Mouse (Mus musculus) kidney, postnatal 14 days (tissue): ENCODE results near the gene Gnat1.
A peak's percentile ranks its signal among the peaks of the same experiment; 100 is the strongest.

Experiments
- DNase-seq: peaks from one replicate; pipeline ENCODE4 v3.0.0; 2022; ENCODE audit warnings: mixed read lengths

Gene Gnat1

DNA sequence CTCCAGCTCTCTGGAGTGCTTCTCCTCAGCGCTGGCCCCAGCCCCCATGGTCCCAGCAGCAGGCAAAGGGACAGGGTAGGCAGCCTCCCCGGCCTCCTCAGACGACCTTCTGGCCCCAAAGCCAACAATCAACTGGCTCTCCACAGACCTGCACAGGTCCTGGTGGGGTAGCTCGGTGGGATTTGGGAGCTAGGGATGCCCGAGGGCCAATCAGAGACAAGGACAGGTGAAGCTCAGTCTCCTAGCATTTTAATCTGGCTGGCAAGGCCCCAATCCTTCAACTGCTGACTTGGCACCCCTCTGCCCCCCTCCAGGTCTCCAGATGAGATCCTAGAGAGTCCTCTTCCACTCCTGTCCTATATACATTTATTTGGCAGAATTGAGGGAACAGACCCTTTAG is at the start of gene Gnat1:
Gnat1 (minus strand) TSS at position 212 of the 400 bp plus-strand sequence.
- DNase-seq, result no peak

DNA sequence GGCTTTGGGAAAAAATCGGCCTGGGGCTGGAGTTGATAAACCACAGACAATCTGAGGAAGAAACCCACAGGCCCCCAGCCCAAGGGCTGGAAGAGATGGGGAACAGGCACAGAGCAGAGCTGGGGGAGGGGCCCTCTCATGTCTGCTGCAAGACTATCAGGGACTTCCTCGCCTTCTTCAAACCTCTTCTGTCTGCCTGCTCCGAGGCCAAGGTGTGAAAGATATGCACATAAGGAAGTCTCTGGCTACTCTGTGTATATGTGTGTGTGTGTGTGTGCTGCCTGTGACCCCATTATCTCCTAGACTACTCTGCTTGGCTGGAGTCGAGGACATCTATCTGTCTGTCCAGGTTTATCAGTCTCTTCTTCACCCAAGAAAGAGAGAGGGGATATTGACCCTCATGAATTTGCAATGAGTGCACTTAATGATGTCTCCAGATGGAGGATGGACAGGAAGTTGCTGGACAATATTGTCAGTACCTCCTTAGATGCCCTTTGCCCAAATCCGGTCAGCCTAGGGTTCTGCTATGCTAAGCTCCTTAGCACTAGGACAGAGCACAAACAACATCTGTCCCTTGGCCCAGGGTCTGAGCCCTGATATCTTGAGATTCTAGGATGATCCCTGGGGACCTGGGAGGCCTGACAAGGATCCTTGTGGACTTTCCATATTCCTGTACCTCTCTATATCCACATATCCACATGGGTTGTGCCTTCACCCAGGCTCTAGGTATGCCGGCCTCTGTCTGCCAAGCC is 49.6 kb upstream of the Gnat1 start:
- no peak for DNase-seq

- DNase-seq, result no peak
These were observed 47.5 kb upstream of the Gnat1 start for GRCm38 (mm10) chr9:107727041-107727440.

DNA sequence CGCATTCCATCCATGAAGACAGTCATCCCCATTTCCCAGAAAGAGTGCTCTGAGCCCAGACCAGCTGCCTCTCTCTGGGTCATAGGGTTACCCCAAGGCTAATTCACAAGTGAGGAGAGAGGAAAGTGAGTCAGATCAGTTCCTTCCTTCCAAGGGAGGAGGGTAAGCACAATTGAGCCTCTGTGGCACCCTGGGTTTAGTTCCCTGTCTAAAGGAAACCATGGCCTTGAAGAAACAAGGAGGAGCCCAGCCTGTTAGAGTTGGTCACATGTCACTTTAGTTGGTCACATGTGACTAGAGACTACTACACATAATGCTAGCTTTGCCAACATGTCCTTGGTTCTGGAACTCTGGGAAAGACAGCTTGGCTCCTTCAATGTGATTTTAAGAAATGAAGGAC is 45.3 kb upstream of the Gnat1 start:
- no peak for DNase-seq

DNA sequence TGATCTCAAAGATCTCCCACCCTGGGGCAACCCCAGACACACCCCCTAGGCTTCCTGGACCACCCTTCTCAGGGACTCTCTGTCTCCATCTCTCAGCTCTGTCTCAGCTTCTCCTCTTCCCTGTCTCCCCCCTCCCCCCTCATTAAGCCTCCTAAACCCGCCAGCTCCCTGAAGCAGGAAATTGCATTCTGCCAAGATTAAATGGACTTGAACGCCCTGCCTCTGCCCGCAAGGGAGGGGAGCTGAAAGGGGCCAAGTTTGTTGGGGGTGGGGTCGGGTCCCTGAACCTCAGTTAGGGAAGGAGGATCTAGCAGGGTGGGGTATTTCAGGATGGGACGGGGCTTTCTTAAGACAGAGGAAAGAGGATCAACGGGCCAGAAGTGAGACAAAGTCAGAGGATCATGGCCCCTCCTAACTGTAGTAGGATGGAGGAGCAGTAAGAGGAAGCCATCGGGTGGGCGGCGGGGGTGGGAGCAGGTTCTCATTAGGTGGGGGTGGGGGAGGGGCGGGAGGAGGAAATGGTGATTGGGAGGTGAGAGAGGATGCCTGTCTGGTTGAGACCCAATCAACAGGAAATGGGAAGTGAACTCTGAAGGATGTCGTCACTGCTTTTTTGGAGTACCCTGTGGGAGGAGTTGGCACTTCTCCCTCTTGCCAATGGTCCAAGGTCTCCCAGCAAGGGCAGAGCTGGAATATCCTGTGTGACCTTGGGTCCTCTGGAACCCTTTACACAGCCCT is 44.5 kb upstream of the Gnat1 start:
- peak; percentile 80 for DNase-seq

GRCm38 (mm10) chr9:107723292-107723691 is 43.8 kb upstream of the Gnat1 start:
- no peak for DNase-seq

- DNase-seq, result no peak
These were observed 39.4 kb upstream of the Gnat1 start for GRCm38 (mm10) chr9:107718781-107719540.

DNA sequence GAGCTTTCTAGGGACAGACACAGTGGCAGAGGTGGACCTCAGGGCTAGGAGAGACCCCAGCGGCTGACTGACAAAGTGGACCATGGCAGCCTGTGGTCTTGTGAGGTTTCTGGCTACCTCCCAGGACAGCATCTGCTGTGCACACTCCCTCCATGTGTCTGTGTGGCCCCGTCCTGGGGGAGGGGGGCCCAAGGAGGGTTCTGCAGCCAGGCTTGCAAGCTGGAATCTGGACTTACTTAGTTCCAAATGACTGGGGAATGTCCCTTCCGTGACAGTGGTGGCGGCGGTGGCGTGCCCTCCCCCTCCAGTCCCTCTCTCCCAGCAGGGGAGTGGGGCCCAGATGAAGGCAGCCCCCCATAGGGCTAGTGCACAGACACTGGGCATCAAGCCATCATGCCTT is 37.4 kb upstream of the Gnat1 start:
- DNase-seq, result no peak

DNA sequence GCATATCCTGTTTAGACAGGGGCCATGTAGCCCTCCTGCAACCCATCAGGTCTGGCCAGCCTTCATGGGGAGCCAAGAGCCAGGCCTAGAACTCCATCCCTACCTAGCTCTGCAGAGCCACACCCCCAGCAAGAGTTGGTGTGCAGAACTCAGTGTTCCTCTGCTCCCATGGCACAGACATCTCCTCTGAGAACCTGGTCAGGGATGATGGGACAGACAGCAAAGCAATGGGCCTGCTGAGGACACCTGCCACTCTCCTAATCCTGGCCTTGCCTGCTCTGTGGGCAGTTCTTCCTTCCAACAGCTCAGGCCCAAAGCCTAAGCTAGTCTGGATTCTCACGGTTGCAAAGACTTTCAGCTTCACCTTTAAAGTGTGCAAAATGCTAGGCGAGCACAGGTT is 36.1 kb upstream of the Gnat1 start:
- DNase-seq, result no peak

DNA sequence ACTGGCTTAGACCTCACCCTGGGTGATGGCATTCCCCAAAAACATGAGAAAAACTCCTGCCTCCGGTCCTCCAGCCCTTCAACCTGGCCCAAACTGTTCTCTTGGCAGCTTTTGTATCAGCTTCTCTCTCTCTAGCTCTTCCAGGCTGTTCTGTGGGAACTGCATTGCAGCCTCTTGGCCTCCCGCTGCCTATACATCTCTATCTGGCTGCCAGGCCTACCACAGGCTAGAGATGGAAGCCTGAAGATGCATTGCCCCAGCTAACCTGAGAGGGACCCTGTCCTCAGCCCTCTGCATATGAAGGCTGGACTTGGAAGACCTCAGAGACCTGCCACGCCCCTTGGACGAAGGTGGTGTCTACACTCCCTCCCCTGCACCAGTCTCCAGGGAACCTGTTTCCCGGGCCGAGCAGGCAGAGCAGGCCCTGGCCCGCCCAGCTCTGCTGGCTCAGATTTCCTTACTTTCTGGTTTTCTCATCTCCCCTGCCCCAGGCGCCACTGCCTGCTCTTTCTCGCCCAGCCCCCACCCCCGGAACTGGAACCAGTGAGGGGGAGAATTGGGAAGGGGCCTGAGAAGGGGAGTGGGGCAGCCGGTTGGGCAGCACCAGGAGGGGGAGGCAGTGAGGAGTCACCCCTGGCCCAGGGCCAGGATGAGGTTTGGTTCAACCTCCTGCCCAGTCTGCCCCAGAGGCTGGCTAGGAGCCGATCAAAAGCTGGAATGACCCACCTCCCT is 34.9 kb upstream of the Gnat1 start:
- peak; percentile 80 for DNase-seq

DNA sequence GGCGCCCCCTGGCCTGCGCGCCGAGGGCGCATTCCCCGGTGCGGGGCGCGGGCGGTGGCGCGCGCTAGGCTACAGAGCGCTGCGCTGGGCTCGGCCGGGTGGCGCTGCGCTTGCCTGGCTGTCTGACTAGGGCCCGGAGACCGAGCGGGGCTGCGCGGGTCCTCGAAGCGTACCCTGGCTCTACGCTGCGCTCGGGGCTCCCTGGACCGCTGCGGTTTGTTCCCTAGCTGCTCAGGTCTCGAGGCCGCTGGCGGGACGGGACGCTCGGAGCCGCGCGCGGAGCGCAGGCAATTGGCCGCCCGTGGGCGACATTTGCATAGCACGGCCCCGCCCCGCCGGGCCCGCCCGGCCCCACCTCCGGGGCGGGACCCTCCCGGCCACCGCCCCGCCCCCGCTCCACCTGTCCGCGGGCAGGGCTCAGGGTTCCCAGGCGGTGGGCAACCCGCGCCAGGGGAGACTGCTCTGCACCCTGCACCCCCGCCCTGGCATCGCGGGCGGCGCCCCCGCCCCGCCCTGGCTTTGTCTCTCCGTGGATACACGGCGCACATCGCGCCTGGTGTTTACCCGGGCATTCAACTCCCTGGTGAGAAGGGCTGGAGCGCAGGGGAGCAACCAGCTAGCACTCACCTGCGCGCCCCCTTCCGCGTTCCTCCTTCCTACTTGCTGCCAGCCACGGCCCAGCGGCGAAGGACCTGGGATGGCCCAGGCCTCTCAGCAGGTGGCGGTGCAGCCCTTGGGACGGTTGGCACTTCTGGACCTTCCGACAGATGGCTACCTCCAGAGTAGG is 30.4 kb upstream of the Gnat1 start, which contains the start of gene Sema3f:
Sema3f (minus strand) TSS at position 779 of the 787 bp plus-strand sequence.
- peak; percentile 93 for DNase-seq

- DNase-seq, result no peak
These were observed 29.7 kb upstream of the Gnat1 start for GRCm38 (mm10) chr9:107709096-107709696.

DNA sequence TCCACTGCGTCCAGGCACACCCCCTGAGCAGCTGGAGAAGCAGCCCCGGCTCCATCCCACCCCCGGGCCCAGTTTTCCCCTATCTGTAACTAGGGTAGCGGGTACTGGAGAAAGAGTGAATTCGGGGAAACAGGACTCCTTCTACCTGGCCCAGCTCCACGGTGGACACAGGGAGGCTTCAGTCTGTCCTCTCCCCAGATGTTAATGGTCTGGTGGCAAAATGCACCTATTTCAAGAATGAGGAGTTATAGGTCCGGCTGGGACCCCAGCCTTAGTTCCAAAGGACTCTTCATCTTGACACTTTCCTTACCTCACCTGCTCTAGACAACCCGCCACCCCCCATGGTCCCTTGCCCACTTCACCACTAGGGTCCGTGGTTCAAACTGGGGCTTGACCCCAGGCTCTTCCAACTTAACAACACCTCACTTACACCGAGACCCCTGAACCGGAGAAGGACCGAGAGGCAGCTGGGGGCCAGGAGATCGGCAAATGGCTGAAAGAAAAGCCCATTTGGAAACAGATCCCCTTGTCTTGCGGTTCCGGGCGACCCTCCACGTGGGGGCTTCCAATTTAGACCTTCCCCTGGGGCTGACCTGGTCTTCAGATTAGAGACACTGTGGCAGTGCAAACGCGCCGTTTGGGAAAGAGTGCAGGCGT is 29.1 kb upstream of the Gnat1 start:
- no peak for DNase-seq

DNA sequence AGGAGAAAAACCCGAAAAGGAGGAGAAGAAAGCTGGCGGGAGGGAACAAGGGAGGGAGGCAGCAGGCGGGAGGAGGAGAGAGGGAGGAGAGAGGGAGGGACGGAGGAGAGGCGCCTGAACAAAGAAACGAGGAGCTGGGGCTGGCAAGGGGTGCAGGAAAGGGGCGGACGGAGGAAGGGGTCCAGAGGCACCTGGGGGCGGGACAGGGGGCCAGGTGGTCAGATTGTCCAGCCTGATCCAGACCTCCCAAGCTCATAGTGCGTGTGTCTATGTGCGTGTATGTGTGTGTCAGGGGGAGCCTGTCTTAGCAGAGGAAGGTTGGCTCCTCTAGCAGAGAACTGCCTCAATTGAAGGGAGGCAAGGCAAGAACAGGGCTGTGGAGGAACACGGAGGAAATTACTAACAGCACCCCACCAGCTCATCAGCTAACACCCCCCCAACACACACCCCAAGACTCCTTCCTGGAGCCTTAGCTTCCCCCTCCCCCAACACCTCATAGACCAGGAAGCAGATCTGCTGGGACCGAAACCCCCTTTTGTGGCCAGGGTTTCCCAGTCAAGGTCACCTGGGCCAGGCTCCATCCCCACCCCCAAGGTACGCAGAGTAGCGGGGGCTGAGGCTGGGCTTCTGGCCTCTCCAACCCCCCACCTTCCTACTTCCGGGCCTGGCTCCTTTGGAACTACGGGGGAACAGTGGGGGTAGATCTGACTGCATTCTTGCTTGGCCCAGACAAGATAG is 28.4 kb upstream of the Gnat1 start:
- DNase-seq, result no peak

- DNase-seq, result no peak
These were observed 27.3 kb upstream of the Gnat1 start for GRCm38 (mm10) chr9:107706781-107707211.

- DNase-seq, result no peak
These were observed 24.0 kb upstream of the Gnat1 start for GRCm38 (mm10) chr9:107703337-107704122.

GRCm38 (mm10) chr9:107702606-107703185 is 23.2 kb upstream of the Gnat1 start:
- no peak for DNase-seq

- DNase-seq, result peak; percentile 85
These were observed 22.1 kb upstream of the Gnat1 start for GRCm38 (mm10) chr9:107701594-107701993.

DNA sequence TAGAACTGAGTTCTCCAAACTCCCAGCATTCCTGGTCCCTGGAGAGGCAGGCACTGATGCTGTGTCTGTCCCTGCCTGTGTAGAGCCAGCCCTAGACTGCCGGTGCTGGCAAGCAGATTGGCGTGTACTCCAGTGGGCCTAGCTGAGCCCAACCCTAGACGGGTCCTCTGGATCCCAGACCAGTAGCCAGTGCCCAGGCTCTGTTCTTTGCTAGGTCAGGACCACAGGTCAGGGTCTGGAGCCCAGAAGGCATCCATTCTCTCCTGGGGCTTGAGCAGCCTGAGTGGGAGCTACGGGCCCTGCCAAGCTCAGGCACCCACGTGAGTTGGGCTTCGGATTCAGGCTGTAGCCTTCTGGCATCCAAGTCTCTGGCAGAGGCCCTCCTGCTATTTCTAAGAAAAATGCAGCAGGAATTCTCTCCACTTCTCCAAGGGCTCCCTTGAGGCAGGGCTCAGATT is 20.6 kb upstream of the Gnat1 start:
- DNase-seq, result no peak
